Mouse (Mus musculus): Measurements from ENCODE around the gene Wdr93. TPM values are rescaled to one million over a fixed set of nuclear protein-coding genes. Genes with fewer than 3 reads are reported as not detected.

The Wdr93 gene
- polyA plus RNA-seq, 1 experiment from 2014 or later: 0.33 TPM

- ATAC-seq (replicated peaks; ENCODE audit: insufficient number of reproducible peaks, insufficient read depth, low FRiP score, low read depth): no peak
- H3K4me1 ChIP-seq (replicated peaks): peaks cover 7% of the 10 kb centered on the region
- no peak overlapping the region for H3K4me3 ChIP-seq
- no peak overlapping the region for H3K4me2 ChIP-seq
- H3K27me3 ChIP-seq: peaks cover 23% of the 10 kb centered on the region
- no peaks in the 10 kb centered on the region for H3K36me3 ChIP-seq
- no peak overlapping the region for H3K27ac ChIP-seq
- WGBS: 72% methylated on average over 5 of the region's 5 CpGs
- H3K9ac ChIP-seq: no peak overlapping the region
- no peaks in the 10 kb centered on the region for H3K9me3 ChIP-seq (replicated peaks)
These were observed 59.1 kb downstream of the Wdr93 start for GRCm38 (mm10) chr7:79802037-79802436.

DNA sequence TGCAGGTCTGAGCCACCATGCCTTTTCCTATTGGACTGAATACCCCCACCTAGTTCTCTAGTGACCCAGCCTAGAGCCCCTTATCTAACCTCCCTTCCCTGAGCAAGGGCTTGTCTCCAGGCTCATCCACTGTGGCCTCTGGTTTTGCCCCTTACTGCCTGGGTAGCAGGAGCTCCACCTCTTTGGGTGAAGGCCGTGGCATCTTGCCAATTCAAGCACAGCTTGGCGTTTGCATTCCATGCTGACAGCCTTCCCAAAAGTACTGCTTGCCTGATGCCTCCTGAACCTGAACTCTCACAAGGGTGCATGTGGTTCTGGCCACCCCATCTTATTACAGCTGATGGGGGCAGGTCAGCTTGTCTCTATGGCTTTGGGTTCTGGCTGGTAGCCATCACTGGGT, 60.9 kb downstream of the Wdr93 start:
- Histone ChIP-seq H3K36me3 (no peaks in the 10 kb centered on the region), H3K27ac (no peak overlapping the region), H3K9me3 (replicated peaks) (no peaks in the 10 kb centered on the region), H3K9ac (no peak overlapping the region), H3K27me3 (peaks cover 11% of the 10 kb centered on the region; the same call in 1 of the 2 replicates), H3K4me3 (no peak overlapping the region), H3K4me2 (no peak overlapping the region), H3K4me1 (replicated peaks) (peaks cover 7% of the 10 kb centered on the region)
- WGBS: 20% methylated on average over 2 of the region's 2 CpGs
- ATAC-seq (replicated peaks; ENCODE audit: insufficient number of reproducible peaks, insufficient read depth, low FRiP score, low read depth): 0 out of 2 replicates have a peak, but pooled peaks have one; percentile 16

GRCm38 (mm10) chr7:79808561-79808960, 65.6 kb downstream of the Wdr93 start:
- Histone ChIP-seq H3K36me3 (no peaks in the 10 kb centered on the region), H3K4me3 (no peak overlapping the region), H3K4me2 (no peak overlapping the region), H3K4me1 (replicated peaks) (peaks cover 15% of the 10 kb centered on the region), H3K9ac (no peak overlapping the region), H3K27ac (no peak overlapping the region), H3K27me3 (peaks cover 28% of the 10 kb centered on the region), H3K9me3 (replicated peaks) (no peaks in the 10 kb centered on the region)
- WGBS: 83% methylated on average over 7 of the region's 7 CpGs
- no peak for ATAC-seq (replicated peaks; ENCODE audit: insufficient number of reproducible peaks, insufficient read depth, low FRiP score, low read depth)

DNA sequence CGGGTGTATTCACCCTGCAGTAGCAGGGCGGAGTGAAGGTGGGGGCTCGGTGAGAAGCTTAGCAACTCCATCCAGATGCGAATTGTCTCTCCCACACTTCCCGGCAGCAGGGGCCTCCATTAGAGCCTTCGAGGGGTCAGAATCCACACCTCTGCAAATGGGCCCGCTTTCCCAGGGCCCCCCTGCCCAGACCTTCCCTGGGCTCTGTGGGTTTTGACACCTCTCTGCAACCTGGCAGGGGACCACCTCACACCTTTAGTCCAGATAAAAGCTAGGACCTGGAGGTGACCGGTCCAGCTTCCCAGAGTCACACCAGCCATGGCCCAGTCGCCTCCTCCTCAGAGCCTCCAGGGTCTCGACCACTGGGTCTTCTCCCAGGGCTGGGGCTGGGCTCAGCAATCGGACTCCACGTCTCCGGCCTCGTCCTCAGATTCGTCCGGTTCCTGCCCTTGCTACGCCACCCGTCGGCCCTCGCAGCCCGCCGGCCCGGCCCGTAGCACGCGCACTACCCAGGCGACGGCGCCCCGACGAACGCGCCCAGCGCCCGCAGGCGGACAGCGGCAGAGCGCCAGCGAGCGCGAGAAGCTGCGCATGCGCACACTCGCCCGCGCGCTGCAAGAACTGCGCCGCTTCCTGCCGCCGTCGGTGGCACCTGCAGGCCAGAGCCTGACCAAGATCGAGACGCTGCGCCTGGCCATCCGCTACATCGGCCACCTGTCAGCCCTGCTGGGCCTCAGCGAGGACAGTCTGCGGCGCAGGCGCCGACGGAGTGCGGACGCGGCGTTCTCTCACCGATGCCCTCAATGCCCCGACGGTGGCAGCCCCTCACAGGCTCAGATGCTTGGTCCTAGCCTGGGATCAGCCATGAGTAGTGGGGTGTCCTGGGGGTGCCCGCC, 67.9 kb downstream of the Wdr93 start, which contains the start of gene Mesp2:
Gene Mesp2 (plus strand): TSS at position 117 of the 896 bp plus-strand sequence.
- no peak within 1 kb of the TSS for H3K27ac ChIP-seq
- H3K4me1 ChIP-seq (replicated peaks): peaks cover 8% of the 10 kb centered on the region
- peak within 1 kb of the TSS; percentile 76 for H3K4me2 ChIP-seq
- peaks cover 28% of the 10 kb centered on the region for H3K27me3 ChIP-seq
- no peaks in the 10 kb centered on the region for H3K9me3 ChIP-seq (replicated peaks)
- 13% methylated on average over 50 of the region's 71 CpGs for WGBS
- peak within 1 kb of the TSS; percentile 45 for H3K4me3 ChIP-seq
- peak; percentile 35; the same call in 1 of the 2 replicates for ATAC-seq (replicated peaks; ENCODE audit: insufficient number of reproducible peaks, insufficient read depth, low FRiP score, low read depth)
- peak within 1 kb of the TSS; percentile 55 for H3K9ac ChIP-seq
- H3K36me3 ChIP-seq: no peaks in the 10 kb centered on the region

- no peaks in the 10 kb centered on the region for H3K36me3 ChIP-seq
- no peak overlapping the region for H3K27ac ChIP-seq
- 76% methylated on average over 1 of the region's 1 CpGs for WGBS
- H3K4me2 ChIP-seq: no peak overlapping the region
- peaks cover 39% of the 10 kb centered on the region for H3K27me3 ChIP-seq
- no peaks in the 10 kb centered on the region for H3K9me3 ChIP-seq (replicated peaks)
- ATAC-seq (replicated peaks; ENCODE audit: insufficient number of reproducible peaks, insufficient read depth, low FRiP score, low read depth): no peak
- no peak overlapping the region for H3K9ac ChIP-seq
- H3K4me3 ChIP-seq: no peak overlapping the region
- peaks cover 10% of the 10 kb centered on the region for H3K4me1 ChIP-seq (replicated peaks)
These were observed 70.4 kb downstream of the Wdr93 start for GRCm38 (mm10) chr7:79813409-79813808.

DNA sequence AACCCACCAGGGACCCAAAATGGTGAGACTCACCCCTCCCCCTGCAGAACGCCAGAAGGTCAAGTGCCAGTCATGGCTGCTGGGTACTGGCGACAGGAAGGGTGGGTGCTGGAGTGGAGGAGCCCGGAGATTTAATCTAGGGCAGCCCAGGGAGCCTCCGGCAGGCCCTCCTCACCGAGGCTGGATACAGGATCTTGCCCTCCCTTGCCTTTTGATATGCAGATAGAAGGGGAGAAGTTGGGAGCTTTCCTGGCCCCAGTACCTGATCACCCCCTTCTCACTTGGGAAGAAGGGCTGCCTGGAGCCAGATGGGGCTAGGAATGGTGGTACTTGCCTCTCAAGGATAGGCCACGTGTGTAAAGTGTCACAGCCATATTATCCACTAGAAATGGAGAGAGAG, 75.4 kb downstream of the Wdr93 start:
- H3K27me3 ChIP-seq: peaks cover 11% of the 10 kb centered on the region; the same call in 1 of the 2 replicates
- H3K4me1 ChIP-seq (replicated peaks): peaks cover 20% of the 10 kb centered on the region
- H3K4me3 ChIP-seq: no peak overlapping the region
- no peak overlapping the region for H3K9ac ChIP-seq
- H3K4me2 ChIP-seq: no peak overlapping the region
- WGBS: 10% methylated on average over 6 of the region's 6 CpGs
- no peaks in the 10 kb centered on the region for H3K36me3 ChIP-seq
- H3K27ac ChIP-seq: no peak overlapping the region
- H3K9me3 ChIP-seq (replicated peaks): no peaks in the 10 kb centered on the region
- no peak for ATAC-seq (replicated peaks; ENCODE audit: insufficient number of reproducible peaks, insufficient read depth, low FRiP score, low read depth)

GRCm38 (mm10) chr7:79819515-79819914, 76.6 kb downstream of the Wdr93 start:
- Histone ChIP-seq H3K27ac (no peak overlapping the region), H3K4me1 (replicated peaks) (peaks cover 20% of the 10 kb centered on the region), H3K4me2 (no peak overlapping the region), H3K27me3 (peaks cover 11% of the 10 kb centered on the region; the same call in 1 of the 2 replicates), H3K9me3 (replicated peaks) (no peaks in the 10 kb centered on the region; the same call in 1 of the 2 replicates), H3K36me3 (no peaks in the 10 kb centered on the region), H3K4me3 (no peak overlapping the region), H3K9ac (no peak overlapping the region)
- no peak; the same call in 1 of the 2 replicates for ATAC-seq (replicated peaks; ENCODE audit: insufficient number of reproducible peaks, insufficient read depth, low FRiP score, low read depth)
- WGBS: 17% methylated on average over 4 of the region's 4 CpGs

GRCm38 (mm10) chr7:79819996-79820395, 77.0 kb downstream of the Wdr93 start:
- Histone ChIP-seq H3K4me1 (replicated peaks) (peaks cover 20% of the 10 kb centered on the region), H3K4me3 (no peak overlapping the region), H3K4me2 (no peak overlapping the region), H3K27ac (no peak overlapping the region), H3K27me3 (peaks cover 11% of the 10 kb centered on the region; the same call in 1 of the 2 replicates), H3K36me3 (no peaks in the 10 kb centered on the region), H3K9ac (no peak overlapping the region), H3K9me3 (replicated peaks) (no peaks in the 10 kb centered on the region; the same call in 1 of the 2 replicates)
- ATAC-seq (replicated peaks; ENCODE audit: insufficient number of reproducible peaks, insufficient read depth, low FRiP score, low read depth): no peak
- 54% methylated on average over 11 of the region's 11 CpGs for WGBS

- no peak overlapping the region for H3K9ac ChIP-seq
- H3K4me1 ChIP-seq (replicated peaks): peaks cover 20% of the 10 kb centered on the region
- H3K4me2 ChIP-seq: no peak overlapping the region
- H3K4me3 ChIP-seq: no peak overlapping the region
- ATAC-seq (replicated peaks; ENCODE audit: insufficient number of reproducible peaks, insufficient read depth, low FRiP score, low read depth): no peak
- H3K27me3 ChIP-seq: peaks cover 4% of the 10 kb centered on the region; the same call in 1 of the 2 replicates
- H3K36me3 ChIP-seq: no peaks in the 10 kb centered on the region
- 78% methylated on average over 12 of the region's 12 CpGs for WGBS
- H3K27ac ChIP-seq: no peak overlapping the region
- no peaks in the 10 kb centered on the region; the same call in 1 of the 2 replicates for H3K9me3 ChIP-seq (replicated peaks)
These were observed 79.2 kb downstream of the Wdr93 start for GRCm38 (mm10) chr7:79822092-79822695.

DNA sequence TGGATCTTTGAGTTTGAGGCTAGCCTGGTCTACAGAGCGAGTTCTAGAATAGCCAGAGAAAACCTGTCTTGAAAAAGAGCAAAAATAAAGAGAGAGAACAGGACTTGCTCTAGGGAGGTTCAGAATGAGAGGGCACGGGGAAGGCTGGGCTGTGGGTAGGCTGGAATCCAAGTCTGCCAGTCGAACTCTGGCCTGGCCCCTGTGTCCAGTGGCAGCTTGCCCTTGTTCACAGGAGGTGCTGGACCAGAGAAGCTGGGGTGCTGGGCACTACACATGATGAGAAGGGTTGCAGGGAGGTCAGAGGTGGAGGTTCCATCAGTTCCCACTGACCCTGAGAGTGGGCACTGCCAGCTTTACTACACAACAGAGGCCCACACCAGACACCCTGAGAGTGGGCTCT, 85.4 kb downstream of the Wdr93 start:
- 79% methylated on average over 3 of the region's 3 CpGs for WGBS
- H3K27me3 ChIP-seq: no peaks in the 10 kb centered on the region
- H3K27ac ChIP-seq: no peak overlapping the region
- H3K4me1 ChIP-seq (replicated peaks): no peaks in the 10 kb centered on the region
- H3K9me3 ChIP-seq (replicated peaks): no peaks in the 10 kb centered on the region; the same call in 1 of the 2 replicates
- no peak for ATAC-seq (replicated peaks; ENCODE audit: insufficient number of reproducible peaks, insufficient read depth, low FRiP score, low read depth)
- no peak overlapping the region for H3K4me2 ChIP-seq
- no peak overlapping the region for H3K4me3 ChIP-seq
- H3K36me3 ChIP-seq: no peaks in the 10 kb centered on the region
- H3K9ac ChIP-seq: no peak overlapping the region

DNA sequence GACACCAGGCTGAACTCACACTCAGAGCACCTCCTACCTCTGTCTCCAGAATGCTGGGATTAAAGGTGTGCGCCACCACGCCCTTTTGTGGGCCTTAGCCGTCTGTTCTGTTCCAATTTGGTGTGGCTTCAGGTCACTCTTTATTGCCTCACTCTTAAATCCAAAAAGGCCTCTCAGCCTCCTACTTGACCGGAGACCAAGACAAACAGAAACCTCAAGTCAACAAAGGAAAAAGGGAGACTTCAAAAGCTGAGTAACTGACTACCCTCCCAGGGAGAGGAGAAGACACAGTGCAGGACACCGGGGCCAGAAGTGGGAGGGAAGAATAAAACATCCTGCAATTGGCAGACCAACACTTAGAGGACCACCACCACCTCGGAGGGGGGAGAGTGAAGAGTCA, 88.2 kb downstream of the Wdr93 start:
- 0 out of 2 replicates have a peak, but pooled peaks have one; percentile 52 for ATAC-seq (replicated peaks; ENCODE audit: insufficient number of reproducible peaks, insufficient read depth, low FRiP score, low read depth)
- Histone ChIP-seq H3K4me3 (no peak overlapping the region), H3K4me1 (replicated peaks) (no peaks in the 10 kb centered on the region), H3K27ac (peak overlapping the region; percentile 21), H3K27me3 (no peaks in the 10 kb centered on the region), H3K9ac (no peak overlapping the region), H3K9me3 (replicated peaks) (no peaks in the 10 kb centered on the region), H3K4me2 (no peak overlapping the region), H3K36me3 (no peaks in the 10 kb centered on the region)
- 61% methylated on average over 6 of the region's 6 CpGs for WGBS
